Mouse (Mus musculus) ovary, postnatal 14 days (tissue): ENCODE measurements around the gene Fam163b.

ENCODE experiments used
- DNase-seq: peaks from one replicate; pipeline ENCODE4 v3.0.0; 2022; ENCODE audit warnings: low spot score

The Fam163b gene

DNA sequence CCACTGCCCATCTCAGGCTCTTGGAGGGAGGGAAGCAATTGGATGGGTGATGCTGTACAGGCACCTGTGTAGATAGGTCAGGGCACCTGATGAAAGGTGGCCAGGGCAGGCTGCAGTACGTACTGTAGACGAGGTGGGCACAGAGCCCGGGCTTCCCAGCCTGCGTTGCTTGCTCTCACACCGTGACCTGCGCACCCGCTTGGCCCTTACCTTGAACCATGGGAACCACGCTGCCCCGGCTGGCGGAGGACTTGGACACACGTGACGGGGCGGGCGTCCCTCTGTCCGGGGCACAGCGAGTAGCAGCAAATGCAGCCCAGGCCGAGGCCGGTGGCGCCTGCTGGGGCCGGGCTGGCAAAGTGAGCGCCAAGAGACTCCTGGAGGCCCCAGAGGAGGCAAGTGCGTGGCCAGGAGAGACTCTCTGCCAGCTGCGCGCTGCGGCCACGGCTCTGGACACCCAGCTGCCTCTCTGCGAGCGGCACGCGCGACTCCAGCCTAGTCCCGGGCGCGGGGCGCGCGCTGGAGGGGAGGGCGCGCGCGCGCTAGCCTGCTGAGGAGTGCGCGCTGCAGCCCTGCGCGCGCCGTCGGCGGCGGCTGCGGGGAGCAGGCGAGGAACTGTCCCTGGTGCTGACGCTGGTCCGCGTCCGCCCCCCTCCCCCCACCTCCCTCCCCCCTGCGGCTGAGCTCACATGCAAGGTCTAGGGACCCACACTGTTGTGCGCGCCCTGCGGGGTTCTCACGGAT lies at the start of gene Fam163b:
TSS of gene Fam163b (minus strand) at position 542 of the 744 bp plus-strand sequence.
- DNase-seq = peak; percentile 26

DNA sequence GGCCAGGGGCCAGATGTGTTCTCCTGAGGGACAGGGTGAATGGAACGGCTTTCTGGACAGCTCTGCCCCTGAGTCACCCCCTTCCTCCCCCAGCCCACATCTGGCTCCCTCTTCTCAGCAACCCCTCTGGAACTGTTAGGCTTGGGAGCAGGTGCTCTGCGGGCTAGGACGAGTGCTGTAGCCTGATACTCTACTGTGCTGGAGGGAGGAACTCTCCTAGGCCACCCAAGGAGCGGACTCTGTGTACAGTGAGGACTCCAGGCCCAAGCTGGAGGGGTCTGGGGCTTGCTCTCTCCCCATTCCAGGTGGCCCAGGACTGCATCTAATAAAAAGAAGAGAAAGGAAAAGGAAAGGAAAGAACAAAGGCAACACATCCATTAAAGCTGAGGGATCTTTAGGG lies 47.7 kb upstream of the Fam163b start:
- no peak for DNase-seq

- no peak for DNase-seq
These were observed 45.2 kb upstream of the Fam163b start for GRCm38 (mm10) chr2:27187531-27187930.

DNA sequence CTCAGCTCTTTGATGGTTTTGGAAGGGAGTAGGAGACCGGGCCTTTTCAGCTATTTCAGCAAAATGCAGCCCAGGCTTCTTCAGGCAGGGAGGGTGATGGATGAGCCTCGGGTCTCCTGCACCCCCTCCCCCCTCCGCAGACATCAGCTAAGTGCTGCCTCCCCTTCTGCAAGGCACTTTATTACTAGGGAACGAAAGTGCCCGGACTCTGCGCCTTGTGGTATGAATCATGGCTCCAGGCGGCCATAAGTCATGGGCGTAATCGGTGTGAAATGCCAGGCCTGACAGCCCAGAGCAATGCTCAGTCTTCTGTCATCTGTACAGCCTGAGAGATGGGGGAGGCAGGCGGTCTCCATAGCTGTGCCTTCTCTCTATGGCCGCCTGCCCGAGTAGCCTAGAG lies 41.4 kb upstream of the Fam163b start:
- no peak for DNase-seq

GRCm38 (mm10) chr2:27181907-27182306 lies 39.6 kb upstream of the Fam163b start:
- DNase-seq = no peak

- DNase-seq = no peak
These were observed 36.8 kb upstream of the Fam163b start for GRCm38 (mm10) chr2:27179101-27179500.

GRCm38 (mm10) chr2:27175696-27176267 lies 33.5 kb upstream of the Fam163b start:
- peak; percentile 41 for DNase-seq

DNA sequence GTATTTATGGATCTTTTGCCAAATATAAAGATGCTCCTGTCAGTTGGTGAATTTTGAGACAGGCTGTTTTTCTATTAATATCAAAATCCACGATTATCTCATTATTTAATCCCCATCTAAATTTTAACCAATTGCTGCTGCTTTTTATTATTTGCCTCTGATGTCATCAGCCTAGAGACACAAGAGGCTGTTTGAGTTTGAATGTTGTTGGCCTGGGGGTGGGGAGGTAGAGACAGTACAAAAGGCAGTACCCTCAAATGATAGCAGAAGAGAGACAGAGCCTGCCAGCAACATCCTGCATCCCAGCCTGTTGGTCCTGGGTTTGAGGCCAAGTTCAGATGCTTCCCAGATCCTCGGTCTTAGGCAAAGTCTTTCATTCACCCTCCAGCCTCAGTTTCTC lies 32.0 kb upstream of the Fam163b start:
- DNase-seq = no peak

- no peak for DNase-seq
These were observed 24.7 kb upstream of the Fam163b start for GRCm38 (mm10) chr2:27166999-27167398.

DNA sequence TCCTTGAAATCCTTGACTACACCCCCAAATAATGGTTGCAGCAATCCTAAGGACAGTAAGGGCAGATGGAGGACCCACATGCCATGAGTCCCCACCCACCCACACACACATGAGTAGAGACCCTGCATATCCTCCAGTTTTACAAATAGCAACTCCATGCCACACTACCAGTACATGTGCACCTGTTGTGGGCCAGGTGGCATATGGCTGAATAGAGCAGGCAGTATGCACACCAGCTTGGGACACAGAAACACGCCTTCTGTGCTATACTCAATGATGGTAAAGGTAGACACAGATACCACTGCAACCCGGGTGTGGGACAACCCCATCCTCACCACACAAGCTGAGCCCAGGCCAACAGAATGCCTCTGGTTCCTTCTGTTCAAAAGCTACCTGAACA lies 23.8 kb upstream of the Fam163b start:
- DNase-seq = no peak

DNA sequence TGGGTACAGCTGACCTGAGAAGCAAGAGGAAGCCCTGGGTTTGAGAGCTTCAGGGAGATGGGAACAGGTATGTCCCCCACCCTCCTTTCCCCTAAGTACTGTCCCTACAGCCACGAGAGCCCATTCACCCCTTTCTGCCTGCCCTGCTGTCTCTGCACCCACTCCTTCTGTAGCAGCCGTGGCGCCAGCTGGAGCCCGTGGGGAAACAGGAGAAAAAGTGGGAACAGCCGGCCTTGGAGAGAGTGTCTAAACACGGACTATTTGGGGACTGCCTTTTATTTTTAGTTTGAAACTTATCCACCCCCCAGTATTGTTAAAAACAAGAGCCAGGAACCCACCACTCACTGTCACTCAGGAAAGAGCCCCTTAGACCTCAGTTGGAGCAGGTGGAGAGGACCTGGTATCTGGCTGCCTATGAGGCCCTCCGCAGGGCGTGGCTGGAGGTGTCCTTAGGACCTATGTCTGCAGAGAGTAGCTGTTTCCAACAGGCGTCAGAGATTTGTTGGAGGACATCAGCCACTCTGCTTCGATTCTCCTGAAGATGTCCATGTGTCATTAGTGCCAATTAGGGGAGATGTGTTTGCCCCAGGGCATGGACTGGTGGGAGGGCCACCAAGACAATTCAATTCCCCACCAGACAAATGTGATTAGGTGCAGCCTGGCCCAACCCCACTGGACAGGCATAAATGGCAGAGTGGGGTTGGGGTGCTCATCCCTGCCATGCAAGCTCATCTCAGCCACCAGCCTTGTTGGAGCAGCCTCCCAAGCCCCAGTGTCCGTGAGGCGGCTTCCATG lies 22.7 kb upstream of the Fam163b start, which contains the start of gene Dbh:
TSS of gene Dbh (plus strand) at position 438 of the 795 bp plus-strand sequence.
- no peak for DNase-seq

GRCm38 (mm10) chr2:27163851-27164250 lies 21.6 kb upstream of the Fam163b start:
- no peak for DNase-seq

DNA sequence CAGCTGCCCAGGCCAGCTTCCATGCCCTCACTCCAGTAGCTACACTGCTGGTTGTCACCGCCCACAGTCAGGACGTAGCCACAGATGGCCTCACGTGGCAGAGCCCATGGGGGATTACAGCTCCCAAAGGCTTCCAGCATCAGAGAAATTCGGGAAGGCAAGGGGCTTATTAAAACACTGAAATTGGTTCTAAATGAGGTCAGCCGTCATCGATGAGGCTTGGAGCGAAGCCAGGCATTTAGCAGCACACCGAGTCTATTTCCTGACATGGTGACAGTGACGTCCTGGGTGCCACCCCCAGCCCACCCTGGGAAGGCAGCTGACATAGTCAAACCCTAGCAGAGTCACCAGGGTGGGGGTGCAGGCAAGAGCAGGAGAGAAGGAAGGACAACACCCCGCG lies 20.4 kb upstream of the Fam163b start:
- no peak for DNase-seq

DNA sequence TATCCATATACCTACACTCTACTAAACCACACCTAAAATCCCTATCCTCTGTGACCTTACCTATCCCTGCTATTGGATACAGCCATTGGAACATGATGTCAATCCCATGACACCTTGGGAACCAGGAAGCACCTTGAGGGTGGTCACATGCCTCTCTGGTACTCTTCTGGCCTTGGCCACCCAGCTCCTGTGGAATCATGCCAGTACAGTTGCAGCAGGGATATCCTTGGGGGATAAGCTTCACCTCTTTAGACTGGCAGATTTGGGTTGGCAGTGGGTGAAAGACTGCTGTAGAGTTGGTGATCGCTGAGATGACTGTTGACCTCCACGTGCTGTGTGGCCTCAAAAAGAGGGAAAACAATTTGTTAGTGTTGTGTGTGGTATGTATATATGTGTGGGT lies 19.2 kb upstream of the Fam163b start:
- DNase-seq = no peak

- no peak for DNase-seq
These were observed 14.3 kb upstream of the Fam163b start for GRCm38 (mm10) chr2:27156596-27156995.

DNA sequence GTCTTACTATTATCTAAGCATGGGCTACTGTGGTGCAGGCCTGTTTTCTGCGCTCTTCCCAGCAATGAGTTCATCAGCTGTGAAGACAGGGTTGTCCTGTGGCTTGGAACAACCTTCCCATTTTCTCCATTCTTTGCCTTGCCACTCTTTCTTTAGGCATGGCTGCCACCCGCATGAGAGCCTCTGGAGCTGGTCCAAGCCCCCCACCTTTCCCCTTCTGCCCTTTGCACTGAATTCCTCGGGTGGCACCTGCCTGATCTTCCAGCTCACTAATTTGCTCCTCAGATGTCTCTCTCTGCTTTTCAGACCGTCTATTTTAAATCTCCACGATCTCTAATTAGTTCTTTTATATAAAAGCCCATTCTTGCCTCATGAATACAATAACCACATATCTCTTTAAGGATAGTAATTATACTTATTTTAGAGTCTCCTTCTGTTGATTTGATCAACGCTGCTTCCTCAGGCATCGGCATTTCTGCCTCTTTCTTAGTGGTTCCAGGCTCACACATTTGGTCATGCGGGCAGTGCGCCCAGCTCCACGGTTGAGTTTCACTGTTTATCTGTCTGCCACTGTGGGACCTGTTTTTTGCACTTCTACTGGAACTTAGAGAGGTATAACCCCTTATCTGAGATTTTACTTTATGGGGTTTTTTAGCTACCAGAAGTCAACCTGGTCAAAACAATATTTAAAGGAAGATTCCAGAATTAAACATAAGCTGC lies 12.3 kb upstream of the Fam163b start:
- no peak for DNase-seq

GRCm38 (mm10) chr2:27149457-27149856 lies 7.2 kb upstream of the Fam163b start:
- DNase-seq = no peak

GRCm38 (mm10) chr2:27146840-27147239 lies 4.5 kb upstream of the Fam163b start:
- DNase-seq = no peak

GRCm38 (mm10) chr2:27144957-27145356 lies 2.7 kb upstream of the Fam163b start:
- no peak for DNase-seq

DNA sequence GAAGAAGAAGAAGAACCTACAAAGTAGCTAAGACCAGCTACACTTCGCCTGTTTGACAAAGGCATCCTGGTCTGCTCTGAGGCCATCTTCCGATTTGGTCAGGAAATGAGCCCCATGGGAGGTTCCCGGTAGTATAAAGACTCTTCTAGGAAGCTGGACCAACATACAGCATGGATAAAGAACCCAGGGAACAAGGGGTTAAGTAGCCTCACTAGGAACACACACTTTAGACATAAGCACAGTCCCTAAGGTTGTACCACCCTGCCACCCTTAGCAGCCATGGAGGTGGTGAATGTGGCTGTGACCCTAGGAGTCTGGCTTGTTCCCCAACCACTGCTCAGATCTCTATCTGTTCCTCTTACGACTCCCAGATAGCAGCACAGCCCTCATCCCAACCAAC lies 3.9 kb downstream of the Fam163b start:
- no peak for DNase-seq

- DNase-seq = no peak
These were observed 5.5 kb downstream of the Fam163b start for GRCm38 (mm10) chr2:27136789-27137188.

GRCm38 (mm10) chr2:27136336-27136735 lies 6.0 kb downstream of the Fam163b start:
- no peak for DNase-seq
